Mouse (Mus musculus) hematopoietic stem cell, adult 5-6 weeks (primary cell): ENCODE data around the gene Rcor1. TPM values are rescaled to one million over a fixed set of nuclear protein-coding genes. Genes with fewer than 3 reads are reported as not detected.

Experiments used
- ATAC-seq, 2 experiments: fragments of 125-278 bp in 1 of 2; replicated peaks in 1 of 2; 2 replicates each; pipeline ENCODE4 v1.8.0; 2016 to 2017; ENCODE audit warnings: inconsistent platforms in 2 of 2, mild to moderate bottlenecking in 2 of 2, moderate number of reproducible peaks in 2 of 2, low read depth in 1 of 2, moderate TSS enrichment in 1 of 2; ENCODE audit not compliant: low FRiP score in 2 of 2, poor library complexity in 2 of 2, severe bottlenecking in 2 of 2, insufficient read depth in 1 of 2, low TSS enrichment in 1 of 2
- total RNA-seq: library from RNA; stranded (forward); fragments of 172-1452, 232-1000 nt; gene quantifications from 2 replicates; pipeline ENCODE4 v1.2.3, GENCODE M21; 2017

The Rcor1 gene
- total RNA-seq, 1 experiment from 2014 or later = 47.7 TPM

GRCm38 (mm10) chr12:111009615-111010257 is 29.4 kb upstream of the Rcor1 start:
- ATAC-seq = peak in 1 of 2 experiments; percentile 29; a peak in 2 of 4 replicates

GRCm38 (mm10) chr12:111016807-111017206 is 22.3 kb upstream of the Rcor1 start:
- ATAC-seq = no peak

- ATAC-seq = no peak
Measured at GRCm38 (mm10) chr12:111018068-111018467, 21.1 kb upstream of the Rcor1 start.

- ATAC-seq = no peak
Measured at GRCm38 (mm10) chr12:111019086-111019485, 20.1 kb upstream of the Rcor1 start.

GRCm38 (mm10) chr12:111021138-111021537 is 18.0 kb upstream of the Rcor1 start:
- no peak for ATAC-seq

- no peak for ATAC-seq
Measured at GRCm38 (mm10) chr12:111021577-111021976, 17.6 kb upstream of the Rcor1 start.

GRCm38 (mm10) chr12:111028176-111029167 is 10.7 kb upstream of the Rcor1 start:
- ATAC-seq = peak in 1 of 2 experiments; percentile 24; a peak in 2 of 4 replicates

GRCm38 (mm10) chr12:111029291-111029890 is 9.8 kb upstream of the Rcor1 start:
- 0 out of 4 replicates have a peak, but pooled peaks of 1 of the 2 experiments have one; percentile 22 for ATAC-seq

GRCm38 (mm10) chr12:111032839-111033238 is 6.3 kb upstream of the Rcor1 start:
- no peak for ATAC-seq

- peak; percentile 59 to 61 for ATAC-seq
Measured at GRCm38 (mm10) chr12:111035182-111035824, 3.8 kb upstream of the Rcor1 start.

GRCm38 (mm10) chr12:111036198-111036775 is 2.9 kb upstream of the Rcor1 start:
- ATAC-seq = no peak

- ATAC-seq = no peak
Measured at GRCm38 (mm10) chr12:111037241-111038180, 1.6 kb upstream of the Rcor1 start.

- ATAC-seq = peak in 1 of 2 experiments; percentile 9; a peak in 1 of 4 replicates
Measured at GRCm38 (mm10) chr12:111038231-111038975, 748 bp upstream of the Rcor1 start.

GRCm38 (mm10) chr12:111039771-111040530 is 800 bp downstream of the Rcor1 start:
- no peak for ATAC-seq

- no peak for ATAC-seq
Measured at GRCm38 (mm10) chr12:111040531-111040860, 1.3 kb downstream of the Rcor1 start.
